Mouse (Mus musculus) 3134 (cell line): Measurements from ENCODE around the gene Gpr55.

Source experiments
- DNase-seq: peaks from one replicate; pipeline ENCODE4 v3.0.0-alpha.2; 2011; ENCODE audit warnings: low spot score; ENCODE audit not compliant: insufficient read length; ENCODE audit errors: extremely low read depth

The Gpr55 gene

GRCm38 (mm10) chr1:85959129-85959888, 1.5 kb downstream of the Gpr55 start:
- no peak for DNase-seq

GRCm38 (mm10) chr1:85957942-85958619, 2.7 kb downstream of the Gpr55 start:
- no peak for DNase-seq

- no peak for DNase-seq
Measured at GRCm38 (mm10) chr1:85957290-85957689, 3.5 kb downstream of the Gpr55 start.

DNA sequence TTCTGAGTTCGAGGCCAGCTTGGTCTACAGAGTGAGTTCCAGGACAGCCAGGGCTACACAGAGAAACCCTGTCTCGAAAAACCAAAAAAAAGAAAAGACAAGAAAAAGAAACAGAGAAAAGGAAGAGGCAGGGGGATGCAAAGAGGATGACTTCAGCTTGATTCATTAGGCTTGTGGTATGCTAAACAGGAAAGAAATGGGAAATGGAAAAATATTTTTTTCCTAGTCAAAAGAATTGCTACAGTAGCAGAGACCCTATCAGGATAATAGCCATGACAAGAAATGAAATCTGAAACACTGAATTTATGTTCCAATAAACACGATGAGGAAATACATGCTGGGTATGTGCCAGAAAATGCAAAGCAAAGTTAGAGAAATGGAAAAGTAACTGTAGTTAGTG, 5.7 kb downstream of the Gpr55 start:
- DNase-seq: no peak

GRCm38 (mm10) chr1:85949085-85949684, 11.6 kb downstream of the Gpr55 start:
- no peak for DNase-seq

GRCm38 (mm10) chr1:85942318-85942717, 18.5 kb downstream of the Gpr55 start:
- DNase-seq: no peak

- no peak for DNase-seq
Measured at GRCm38 (mm10) chr1:85937323-85937722, 23.5 kb downstream of the Gpr55 start.

- DNase-seq: no peak
Measured at GRCm38 (mm10) chr1:85936265-85936664, 24.5 kb downstream of the Gpr55 start.

GRCm38 (mm10) chr1:85935148-85935852, 25.5 kb downstream of the Gpr55 start:
- peak; percentile 14 for DNase-seq

GRCm38 (mm10) chr1:85934560-85934959, 26.2 kb downstream of the Gpr55 start:
- no peak for DNase-seq

DNA sequence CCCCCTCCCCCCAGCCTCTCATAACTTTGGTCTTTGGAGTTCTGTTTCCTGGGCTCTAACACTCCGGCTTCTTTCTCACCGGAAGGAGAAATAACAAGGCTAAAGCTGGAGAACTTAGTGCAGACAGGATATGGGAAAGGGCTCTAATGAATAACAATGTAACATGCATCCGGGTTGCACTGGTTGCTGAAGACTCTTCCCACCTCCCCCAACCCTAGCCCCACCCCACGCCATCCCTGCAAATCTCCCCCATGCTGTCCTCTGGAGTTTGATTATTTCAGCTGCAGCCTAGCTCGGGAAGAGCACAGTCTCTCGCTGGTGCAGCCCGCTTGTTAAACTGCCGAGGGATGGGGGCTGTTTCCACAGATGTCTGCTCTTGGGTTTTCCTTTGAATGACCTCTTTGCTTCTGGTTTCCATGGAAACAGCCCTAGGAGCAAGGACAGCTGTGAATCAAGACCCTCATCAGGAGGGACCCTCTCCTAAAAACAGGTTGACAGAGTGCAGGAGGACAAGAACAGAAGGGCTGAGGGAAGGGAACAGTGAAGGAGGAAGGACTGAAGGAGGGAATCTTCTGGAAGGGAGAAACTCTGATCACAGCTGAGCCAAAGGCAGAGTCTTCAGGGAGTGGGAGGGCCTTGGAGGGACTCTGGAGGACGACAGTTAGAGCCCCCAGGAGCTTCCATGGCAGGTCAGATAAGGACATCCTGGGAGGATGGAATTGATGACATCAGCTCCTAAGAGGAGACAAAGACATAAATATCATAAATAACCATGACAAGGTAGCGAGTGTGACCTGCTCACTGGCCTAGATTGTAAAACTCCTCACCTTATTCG, 27.0 kb downstream of the Gpr55 start:
- no peak for DNase-seq

DNA sequence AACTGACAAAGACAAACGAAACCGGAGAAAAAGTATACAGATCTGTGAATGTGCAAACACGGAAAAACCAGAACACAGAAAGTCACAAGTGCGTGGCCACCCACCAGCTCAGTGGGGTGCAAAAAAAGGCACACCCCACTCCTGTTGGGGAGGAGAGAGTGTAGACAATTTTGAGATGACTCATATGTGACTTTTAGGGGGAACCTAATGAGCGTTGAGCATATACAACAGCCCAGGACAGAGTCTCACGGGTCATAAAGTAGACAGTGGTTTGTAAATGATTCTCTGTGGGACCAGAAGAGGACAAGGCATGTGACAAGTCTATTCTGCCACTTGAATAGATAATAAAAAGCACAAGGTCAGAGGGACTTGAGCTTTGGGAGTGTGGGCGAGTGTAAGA, 27.6 kb downstream of the Gpr55 start:
- DNase-seq: no peak

- no peak for DNase-seq
Measured at GRCm38 (mm10) chr1:85931170-85931569, 29.6 kb downstream of the Gpr55 start.

DNA sequence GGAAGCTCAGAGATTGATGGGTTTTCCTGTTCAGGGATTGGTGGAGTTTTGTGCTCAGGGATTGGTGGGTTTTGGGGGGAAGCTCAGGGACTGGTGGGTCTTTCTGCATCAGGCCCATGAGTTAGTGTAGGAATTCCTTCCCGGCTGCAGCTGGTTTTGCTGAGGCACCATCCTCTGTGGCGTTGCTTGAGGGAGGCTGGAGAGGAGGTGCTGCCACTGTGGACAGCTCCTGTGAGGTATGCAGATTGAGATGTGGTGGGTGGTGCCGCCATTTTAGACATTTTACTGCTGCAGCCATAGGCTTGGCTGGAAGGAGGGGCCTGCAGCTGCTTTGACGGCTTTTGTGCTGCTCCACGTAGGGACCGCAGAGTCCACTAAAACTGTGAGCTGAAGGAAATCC, 31.4 kb downstream of the Gpr55 start:
- no peak for DNase-seq

- DNase-seq: no peak
Measured at GRCm38 (mm10) chr1:85928688-85929065, 32.1 kb downstream of the Gpr55 start.

DNA sequence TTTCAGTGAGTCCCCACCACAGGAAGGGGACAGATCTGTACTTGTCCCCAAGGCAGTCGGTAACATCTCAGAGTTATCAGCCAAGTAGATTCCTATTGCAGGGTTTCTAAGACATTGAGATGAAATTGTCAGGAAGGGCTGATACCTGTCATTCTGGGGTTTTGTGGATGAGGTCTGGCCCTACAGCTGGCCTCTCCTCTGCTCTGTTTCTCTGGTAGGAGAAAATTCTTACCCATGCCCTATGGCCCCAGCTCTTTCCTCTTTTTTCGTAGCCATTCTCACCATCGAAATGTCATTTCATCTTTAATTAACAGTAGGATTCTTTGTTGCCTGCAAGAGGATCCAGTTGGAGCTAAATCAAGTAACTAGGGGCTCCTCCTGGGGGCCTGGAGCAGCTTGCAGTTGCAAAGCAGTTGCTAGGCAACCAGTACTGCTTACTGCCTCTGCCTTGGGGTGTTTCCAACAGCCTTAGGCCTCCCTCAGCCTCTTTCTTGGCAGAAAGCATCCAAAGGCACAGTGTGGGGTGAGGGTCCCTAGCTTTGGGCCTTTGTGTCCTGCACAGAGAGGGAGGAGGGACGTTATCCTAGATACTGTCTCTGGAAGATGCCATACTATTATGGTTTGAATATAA, 32.6 kb downstream of the Gpr55 start, which contains the start of gene 4933407L21Rik:
4933407L21Rik (plus strand) TSS at position 427 of the 631 bp plus-strand sequence.
- no peak for DNase-seq

DNA sequence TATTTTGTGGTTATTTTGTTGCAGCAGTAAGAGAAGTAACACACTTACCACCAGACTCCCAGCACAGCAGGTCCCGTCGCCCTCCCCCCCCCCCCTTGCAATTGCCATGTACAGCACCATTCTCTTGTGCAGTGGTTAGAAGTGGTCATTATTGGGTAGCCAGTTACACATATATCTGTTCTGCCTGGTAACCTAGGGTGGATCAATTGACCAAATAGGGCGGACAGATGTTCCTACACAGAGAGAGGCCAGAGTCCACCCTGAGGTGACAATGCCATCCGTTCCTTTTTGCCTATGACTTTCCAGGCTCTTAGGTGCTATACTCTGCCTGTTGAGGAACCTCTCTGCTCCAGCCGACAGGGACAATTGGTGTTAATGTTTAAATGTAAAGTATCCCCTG, 35.6 kb downstream of the Gpr55 start:
- DNase-seq: no peak

DNA sequence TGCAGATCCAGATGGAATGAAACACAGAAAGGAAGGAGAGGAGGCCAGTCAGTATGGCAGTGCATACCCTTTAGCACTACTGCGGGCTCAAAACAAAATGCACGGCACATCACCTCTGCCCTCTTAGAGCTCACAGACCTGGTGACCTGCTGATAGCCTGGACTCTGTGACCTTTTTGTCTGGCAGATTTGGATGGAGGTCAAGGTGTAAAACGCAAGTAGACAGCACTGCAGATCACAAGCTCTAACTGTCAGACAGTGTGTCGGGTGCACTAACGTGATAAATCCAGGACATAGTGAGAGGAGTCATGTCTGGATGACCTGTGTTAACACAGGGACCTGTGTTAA, 38.0 kb downstream of the Gpr55 start:
- no peak for DNase-seq

DNA sequence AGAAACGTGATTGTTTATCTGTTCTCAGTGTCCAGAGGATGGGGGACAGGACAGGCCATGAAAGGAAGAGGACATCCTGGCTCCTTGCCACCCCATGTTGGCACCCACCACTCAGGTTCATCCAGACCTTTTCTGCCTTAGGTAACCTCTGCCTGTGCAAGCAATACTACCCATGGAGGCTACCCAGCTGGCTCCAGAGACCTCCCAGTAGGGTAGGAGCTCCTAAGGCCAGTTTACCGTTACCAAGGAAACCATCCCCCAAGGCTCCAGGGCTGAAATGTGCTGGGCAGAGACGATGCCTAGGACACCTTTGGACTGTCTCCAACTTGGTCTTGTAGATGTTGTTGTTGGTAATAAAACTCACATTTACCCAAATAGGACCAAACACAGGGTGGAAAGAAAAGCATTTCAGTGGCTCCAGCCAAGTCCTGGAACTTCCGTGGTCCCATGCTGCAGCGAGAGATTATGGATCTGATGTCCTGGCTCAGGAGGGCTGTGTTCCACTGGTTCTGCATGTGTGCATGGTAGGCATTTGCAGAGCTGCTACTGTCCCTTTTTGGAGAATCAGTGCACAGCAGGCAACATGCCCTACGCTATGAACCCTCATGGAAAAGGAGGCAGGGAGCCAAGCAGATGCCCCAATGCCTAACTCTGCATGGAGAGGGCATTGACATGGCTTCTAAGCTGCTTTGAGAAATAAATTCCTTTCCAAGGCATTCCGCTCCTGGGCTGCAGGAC, 38.5 kb downstream of the Gpr55 start:
- DNase-seq: no peak
